Mouse (Mus musculus): ENCODE results near the gene 4933430I17Rik.
A peak's percentile ranks its signal among the peaks of the same experiment; 100 is the strongest.

Gene 4933430I17Rik

GRCm38 (mm10) chr4:62503374-62503970 lies 21.7 kb upstream of the 4933430I17Rik start, which contains the start of gene Hdhd3:
Hdhd3 (minus strand) TSS chr4:62503467.
- DNase-seq (ENCODE audit: low read depth) = no peak

DNA sequence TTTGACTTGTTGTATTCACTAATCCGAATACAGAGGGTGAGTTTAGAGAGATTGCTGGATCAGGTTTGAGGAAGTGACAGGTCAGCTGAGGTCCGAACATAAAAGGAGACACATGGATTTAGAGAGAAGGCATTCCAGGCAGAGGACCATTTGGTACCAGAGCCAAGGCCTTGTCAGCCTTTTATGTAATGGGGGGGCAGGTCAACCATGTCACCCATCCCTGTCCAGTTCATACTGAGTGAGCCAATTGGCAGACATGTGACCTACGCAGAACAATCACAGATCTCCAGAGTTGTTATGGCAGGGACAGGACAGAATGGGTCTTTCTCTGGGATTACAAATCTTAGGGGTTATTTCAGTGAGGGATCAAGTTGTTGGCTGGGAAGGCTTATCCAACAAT lies 19.2 kb upstream of the 4933430I17Rik start:
- no peak for DNase-seq (ENCODE audit: low read depth)

- DNase-seq (ENCODE audit: low read depth) = peak; percentile 64
These were observed 18.4 kb upstream of the 4933430I17Rik start for GRCm38 (mm10) chr4:62506798-62507197.

- no peak for DNase-seq (ENCODE audit: low read depth)
These were observed 16.3 kb upstream of the 4933430I17Rik start for GRCm38 (mm10) chr4:62508839-62509238.

DNA sequence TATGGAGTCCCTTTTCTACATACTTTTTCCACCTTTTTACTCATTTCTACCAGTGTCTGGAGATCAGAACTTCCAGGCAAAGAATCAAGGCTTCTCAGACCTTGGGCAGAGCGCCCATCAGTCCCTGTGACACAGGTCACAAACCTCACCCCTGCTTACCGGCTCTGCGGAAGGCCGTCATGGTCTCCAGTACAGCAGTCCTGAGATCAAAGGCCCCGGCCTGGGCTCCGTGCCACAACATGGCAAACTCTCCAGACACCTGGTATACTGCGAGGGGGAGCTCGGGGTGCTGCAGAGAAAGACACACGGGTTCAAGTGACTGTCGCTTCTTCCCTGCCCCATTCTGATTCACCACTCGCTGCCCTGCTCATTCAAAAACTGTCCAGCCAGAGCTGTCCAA lies 15.2 kb upstream of the 4933430I17Rik start:
- no peak for DNase-seq (ENCODE audit: low read depth)

GRCm38 (mm10) chr4:62513998-62514506 lies 11.1 kb upstream of the 4933430I17Rik start:
- no peak for DNase-seq (ENCODE audit: low read depth)

- DNase-seq (ENCODE audit: low read depth) = no peak
These were observed 10.2 kb upstream of the 4933430I17Rik start for GRCm38 (mm10) chr4:62514995-62515394.

GRCm38 (mm10) chr4:62515490-62515889 lies 9.7 kb upstream of the 4933430I17Rik start:
- no peak for DNase-seq (ENCODE audit: low read depth)

GRCm38 (mm10) chr4:62516079-62516478 lies 9.1 kb upstream of the 4933430I17Rik start:
- no peak for DNase-seq (ENCODE audit: low read depth)

GRCm38 (mm10) chr4:62516579-62516978 lies 8.6 kb upstream of the 4933430I17Rik start:
- no peak for DNase-seq (ENCODE audit: low read depth)

DNA sequence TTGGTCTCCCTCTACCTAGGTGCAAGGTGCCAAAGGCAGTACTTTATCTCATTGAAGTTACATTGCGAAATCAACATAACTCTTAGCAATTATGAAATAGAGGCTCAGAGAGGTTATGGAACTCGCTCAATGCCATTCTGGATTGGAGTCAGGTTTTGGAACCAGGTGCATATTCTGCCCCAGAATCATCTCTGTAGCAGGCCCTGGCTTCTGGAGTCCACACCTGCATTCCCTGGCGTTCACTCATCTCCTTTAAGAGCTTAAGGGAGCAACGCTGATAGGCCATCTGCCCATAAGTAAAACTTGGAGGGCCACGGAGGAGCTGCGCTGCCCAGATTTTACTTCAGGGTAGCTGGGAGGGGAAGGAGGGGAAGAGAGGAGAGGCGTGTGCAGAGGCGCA lies 8.1 kb upstream of the 4933430I17Rik start:
- no peak for DNase-seq (ENCODE audit: low read depth)

- peak; percentile 66 for DNase-seq (ENCODE audit: low read depth)
These were observed 7.4 kb upstream of the 4933430I17Rik start for GRCm38 (mm10) chr4:62517538-62518415.

DNA sequence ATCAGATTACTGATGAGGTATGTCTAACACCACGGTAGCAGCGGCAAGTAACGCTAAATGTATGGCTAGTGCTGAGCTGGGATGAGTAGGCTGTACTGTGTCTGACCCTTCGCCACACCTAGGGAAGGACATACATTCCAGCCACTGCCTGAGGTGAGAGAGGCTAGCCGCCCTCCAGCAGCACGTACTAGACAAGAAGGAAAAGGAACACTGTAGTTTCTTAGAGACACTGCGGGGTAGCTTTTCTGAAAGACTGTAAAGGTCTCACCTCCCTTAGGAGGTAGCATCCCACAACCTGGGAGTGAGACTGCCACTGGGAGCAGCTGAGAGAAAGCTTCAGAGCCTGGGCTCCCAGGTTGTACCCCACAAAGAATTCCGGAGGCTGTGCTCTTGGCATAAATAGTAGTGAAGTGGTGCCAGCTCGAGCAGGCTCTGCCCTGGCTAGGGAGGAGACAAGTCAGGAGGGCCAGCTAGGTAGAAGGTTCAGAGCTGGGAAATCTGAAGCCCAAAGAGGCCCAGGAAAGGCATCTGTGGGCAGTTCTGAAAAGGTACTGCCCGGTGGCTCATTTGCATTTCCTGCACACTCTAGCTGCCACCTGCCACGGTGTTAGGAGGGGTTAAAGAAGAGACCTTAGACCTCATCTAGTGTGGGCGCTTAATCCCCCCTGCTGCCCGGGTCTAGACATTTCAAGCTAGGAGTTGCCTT lies 6.6 kb upstream of the 4933430I17Rik start:
- peak; percentile 60 for DNase-seq (ENCODE audit: low read depth)

DNA sequence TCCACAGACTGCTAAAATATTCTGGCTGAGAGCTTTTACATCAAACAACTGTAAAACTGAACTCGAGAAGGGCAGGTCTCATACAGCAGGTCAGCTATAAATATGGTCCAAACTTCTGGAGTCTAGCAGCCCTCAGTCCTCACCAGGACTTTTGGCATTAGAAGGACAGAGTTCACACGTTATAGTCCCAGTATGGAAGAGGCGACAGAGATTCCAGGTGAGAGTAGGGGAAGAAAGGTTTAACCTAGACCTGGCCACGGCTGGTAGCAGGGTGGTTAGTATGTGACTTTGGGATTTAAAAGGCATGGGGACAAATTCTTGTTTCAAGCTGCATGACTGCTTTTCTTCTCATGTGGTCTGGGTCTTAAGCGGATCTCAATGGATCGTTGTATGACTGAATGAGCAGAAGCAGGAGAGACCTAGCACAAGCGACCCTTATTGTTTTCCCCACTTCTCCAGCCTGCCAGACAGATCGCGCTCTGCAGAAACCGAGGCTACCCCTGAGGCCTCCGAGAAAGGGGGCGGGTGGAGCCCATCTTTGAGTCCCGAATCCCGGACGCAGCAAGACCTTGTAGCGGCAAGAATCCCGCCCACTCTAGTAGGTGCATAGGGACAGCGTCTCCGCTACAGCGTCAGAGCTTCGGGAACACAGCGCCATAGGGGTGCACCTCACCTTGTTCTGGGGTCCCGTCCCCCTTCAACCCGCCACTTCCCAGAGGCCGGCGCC lies 5.9 kb upstream of the 4933430I17Rik start:
- no peak for DNase-seq (ENCODE audit: low read depth)

DNA sequence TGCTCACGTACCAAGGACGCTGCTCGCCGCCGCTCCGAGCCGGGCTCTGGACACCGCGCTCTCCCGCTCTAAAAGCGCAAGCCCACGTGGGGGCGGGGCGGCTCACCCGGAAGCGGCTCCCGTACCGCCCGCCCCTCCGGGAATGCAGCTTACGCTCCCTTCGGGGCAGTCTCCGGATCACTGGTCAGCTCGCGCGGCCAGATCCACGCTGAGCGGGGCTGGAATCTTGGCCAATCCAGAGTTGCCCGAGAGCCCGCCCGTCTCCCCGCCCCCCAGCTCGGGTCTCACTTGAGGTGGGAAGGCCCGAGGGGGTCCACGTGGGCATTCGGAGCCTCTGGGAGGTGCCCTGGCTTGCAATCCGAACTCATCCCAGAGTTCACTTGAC lies 5.3 kb upstream of the 4933430I17Rik start, which contains the start of gene Alad:
Alad (minus strand) TSS at position 70 of the 385 bp plus-strand sequence.
- peak; percentile 86 for DNase-seq (ENCODE audit: low read depth)

DNA sequence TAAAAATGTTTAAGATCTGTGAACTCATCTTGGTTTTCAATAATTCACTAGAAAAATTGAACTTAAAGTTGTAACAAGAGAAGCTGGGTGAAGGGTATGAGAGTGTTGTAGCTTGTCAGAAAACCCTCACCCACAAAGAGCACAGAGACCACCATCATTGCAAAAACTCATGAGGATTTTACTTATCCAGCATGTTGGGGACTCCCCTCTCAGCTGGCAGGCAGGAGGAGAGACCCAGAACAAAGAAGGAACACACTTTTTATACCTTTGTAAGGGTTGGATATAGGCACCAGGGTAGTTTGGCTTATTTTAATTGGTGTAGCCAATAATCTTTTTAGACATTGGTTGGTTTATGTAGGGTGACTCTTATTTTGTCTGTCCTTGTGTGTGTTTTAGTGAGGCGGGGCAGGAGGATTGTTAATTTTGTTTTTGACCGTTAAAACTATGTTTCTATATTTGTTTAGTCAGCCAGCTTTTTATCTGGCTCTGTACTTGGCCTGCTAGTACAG lies 4.2 kb upstream of the 4933430I17Rik start:
- DNase-seq (ENCODE audit: low read depth) = no peak

DNA sequence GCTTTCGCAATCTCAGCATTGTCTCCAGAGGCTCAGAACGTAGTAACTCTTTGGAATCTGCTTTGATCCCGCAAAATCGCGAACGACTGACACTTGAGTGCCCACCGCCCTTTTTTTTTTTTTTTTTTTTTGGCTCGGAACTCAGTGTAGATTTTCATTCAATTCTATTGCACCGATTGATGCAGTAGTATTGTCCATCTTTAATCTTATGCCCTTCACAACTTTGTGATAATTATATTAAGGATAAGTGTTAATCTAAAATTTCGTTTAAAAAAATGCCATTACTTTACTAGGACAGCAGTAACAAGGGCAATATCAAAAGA lies 281 bp downstream of the 4933430I17Rik start:
- no peak for DNase-seq (ENCODE audit: low read depth)

GRCm38 (mm10) chr4:62526256-62526655 lies 1.1 kb downstream of the 4933430I17Rik start:
- no peak for DNase-seq (ENCODE audit: low read depth)

DNA sequence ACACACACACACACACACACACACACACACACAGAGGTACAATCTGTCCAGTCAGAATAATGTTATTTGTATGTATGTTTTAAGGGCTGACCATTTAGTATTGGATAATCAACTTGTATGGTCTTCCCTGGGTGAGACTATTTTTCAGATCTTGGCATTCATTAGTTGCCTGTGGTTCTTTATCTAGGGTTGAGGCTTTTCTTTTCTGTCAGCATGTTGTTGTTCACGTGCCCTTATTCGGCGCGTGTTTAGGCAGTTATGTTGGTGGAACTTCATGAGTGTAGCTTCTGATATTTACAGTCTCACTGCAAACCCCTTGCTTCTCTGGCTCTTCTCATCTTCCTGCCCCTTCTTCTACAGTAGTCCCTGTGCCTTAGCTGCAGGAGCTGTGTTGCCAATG lies 2.5 kb downstream of the 4933430I17Rik start:
- DNase-seq (ENCODE audit: low read depth) = no peak

DNA sequence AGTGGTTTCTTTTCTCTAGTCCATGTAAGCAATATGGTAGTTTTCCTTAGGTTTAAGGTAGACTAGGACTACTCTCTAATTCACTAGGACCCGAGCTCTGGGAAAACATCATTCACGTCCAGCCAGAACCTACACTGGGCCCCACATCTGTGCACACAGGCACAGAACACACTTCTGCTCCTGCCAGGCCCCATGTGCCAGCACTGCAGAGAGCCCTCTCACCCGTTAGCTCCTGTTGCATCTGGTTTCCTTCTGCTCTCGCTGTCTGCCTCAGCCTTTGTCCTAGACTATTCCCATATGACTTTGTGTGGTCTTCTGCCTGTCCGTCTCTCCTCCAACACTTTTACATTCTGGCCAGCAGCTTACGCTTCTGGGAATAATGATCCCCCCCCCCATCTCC lies 8.6 kb downstream of the 4933430I17Rik start:
- no peak for DNase-seq (ENCODE audit: low read depth)

- no peak for DNase-seq (ENCODE audit: low read depth)
These were observed 16.6 kb downstream of the 4933430I17Rik start for GRCm38 (mm10) chr4:62541802-62542201.

DNA sequence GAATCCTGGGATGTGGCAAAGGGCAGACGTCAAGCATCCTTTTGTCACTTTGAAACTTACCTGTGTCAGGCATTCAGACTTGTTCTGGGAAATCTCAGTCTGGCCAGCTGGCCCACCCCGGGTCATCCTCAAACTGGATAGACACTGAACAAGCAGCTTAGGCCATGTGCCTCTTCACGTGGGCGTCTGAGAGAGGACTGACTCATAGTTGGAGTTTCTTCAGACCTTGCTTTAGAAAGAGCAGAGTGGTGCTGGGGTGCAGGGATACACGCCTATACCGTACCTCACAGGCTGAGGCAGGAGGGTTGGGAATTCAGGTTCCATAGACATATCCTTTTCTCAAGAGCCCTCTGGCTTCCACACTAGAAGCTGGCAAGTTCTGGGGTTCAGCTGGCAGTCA lies 18.6 kb downstream of the 4933430I17Rik start:
- DNase-seq (ENCODE audit: low read depth) = no peak

Data from induced T-regulatory cell, adult 2 months (primary cell).